36 mouse cellular contexts compared by ENCODE assay signal in genomic region chr9:22153810-22154209, GRCm38 (mm10). TPM values are rescaled to one million over a fixed set of nuclear protein-coding genes. Genes with fewer than 3 reads are reported as not detected.
DNase-seq lines count a peak whose midpoint lies in the region; ATAC-seq and TF ChIP-seq lines count a peak whose summit lies in the region.
"Had no signal": no experiment of that assay in that cellular context is flagged by ENCODE, and none has a peak within 500 bp of the region (broad histone marks: within the 10 kb centered on the region; RNA-seq: fewer than 3 reads in every experiment).

No protein-coding gene starts in this region.

- no peaks in the 10 kb centered on the region for H3K27me3 ChIP-seq in hindbrain, postnatal 0 days (ENCODE audit: insufficient read depth, low read length)
- H3K27me3 ChIP-seq in hindbrain, embryonic 10.5 days (ENCODE audit: insufficient read depth, poor library complexity, severe bottlenecking): peaks cover 12% of the 10 kb centered on the region
- no peaks in the 10 kb centered on the region for H3K27me3 ChIP-seq in midbrain, embryonic 11.5 days (ENCODE audit: control insufficient read depth, insufficient read depth, low read length)
- H3K27me3 ChIP-seq in midbrain, embryonic 10.5 days (ENCODE audit: low read depth, poor library complexity, severe bottlenecking): peaks cover 12% of the 10 kb centered on the region
- H3K27me3 ChIP-seq in Patski: no peaks in the 10 kb centered on the region
- no peaks in the 10 kb centered on the region for H3K27me3 ChIP-seq in intestine, embryonic 15.5 days (replicated peaks)
- H3K27me3 ChIP-seq: embryonic facial prominence, embryonic 15.5 days; liver, embryonic 13.5 days; lung, embryonic 15.5 days; midbrain, embryonic 13.5 days had no signal

- H3K4me2 ChIP-seq in hindbrain, postnatal 0 days (ENCODE audit: low read depth, low read length): no peak overlapping the region
- H3K4me2 ChIP-seq in midbrain, embryonic 11.5 days: no peak overlapping the region
- no peak overlapping the region for H3K4me2 ChIP-seq in intestine, embryonic 15.5 days (replicated peaks)
- H3K4me2 ChIP-seq: embryonic facial prominence, embryonic 15.5 days; forebrain, embryonic 13.5 days; heart, embryonic 11.5 days; hindbrain, embryonic 13.5 days; kidney, embryonic 15.5 days; limb, embryonic 13.5 days; liver, embryonic 13.5 days; lung, embryonic 15.5 days; midbrain, embryonic 13.5 days had no signal

- no peak for DNase-seq in hindbrain, postnatal 0 days (ENCODE audit: low spot score)
- DNase-seq in hindbrain, embryonic 10.5 days (ENCODE audit: low spot score): no peak
- DNase-seq in midbrain, embryonic 11.5 days (ENCODE audit: low spot score, missing footprints): peak; percentile 73
- DNase-seq in midbrain, embryonic 10.5 days (ENCODE audit: low spot score): no peak
- DNase-seq in Patski (ENCODE audit: low read depth, low spot score): no peak
- no peak for DNase-seq in neural tube, embryonic 10.5 days (ENCODE audit: extremely low spot score, low spot score)
- DNase-seq: adrenal gland, postnatal 25 days; cerebellum, adult 11-12 months; cerebellum, postnatal 25 days; gastrocnemius, postnatal 25 days; heart, adult 18-20 months; heart, postnatal 36 days; kidney, adult 18-20 months; kidney, postnatal 25 days; liver, embryonic 13.5 days; lung, postnatal 36 days; thymus, adult 2 months; thymus, postnatal 4 days had no signal

- H3K4me1 ChIP-seq in hindbrain, postnatal 0 days (ENCODE audit: insufficient read depth, low read length): 0 out of 2 replicates have a peak, but pooled peaks cover 3% of the 10 kb centered on the region
- peaks cover 21% of the 10 kb centered on the region for H3K4me1 ChIP-seq in hindbrain, embryonic 10.5 days (replicated peaks)
- H3K4me1 ChIP-seq in midbrain, embryonic 11.5 days (ENCODE audit: control insufficient read depth, insufficient read depth, low read length): peaks cover 6% of the 10 kb centered on the region
- H3K4me1 ChIP-seq in midbrain, embryonic 10.5 days: peaks cover 20% of the 10 kb centered on the region
- H3K4me1 ChIP-seq in intestine, embryonic 15.5 days (replicated peaks): peaks cover 16% of the 10 kb centered on the region

- H3K27ac ChIP-seq in hindbrain, postnatal 0 days: no peak overlapping the region
- H3K27ac ChIP-seq in hindbrain, embryonic 10.5 days: no peak overlapping the region
- no peak overlapping the region for H3K27ac ChIP-seq in midbrain, embryonic 11.5 days (ENCODE audit: low read depth, low read length)
- no peak overlapping the region for H3K27ac ChIP-seq in midbrain, embryonic 10.5 days (replicated peaks)
- H3K27ac ChIP-seq in intestine, embryonic 15.5 days: no peak overlapping the region
- H3K27ac ChIP-seq: embryonic facial prominence, embryonic 10.5 days; embryonic facial prominence, embryonic 15.5 days; forebrain, embryonic 13.5 days; hindbrain, embryonic 13.5 days; kidney, embryonic 15.5 days; limb, embryonic 13.5 days; liver, embryonic 13.5 days; lung, embryonic 15.5 days; midbrain, embryonic 13.5 days had no signal

- H3K4me3 ChIP-seq in hindbrain, postnatal 0 days (ENCODE audit: low read length): no peak overlapping the region
- H3K4me3 ChIP-seq in hindbrain, embryonic 10.5 days: no peak overlapping the region
- H3K4me3 ChIP-seq in midbrain, embryonic 11.5 days (ENCODE audit: low read depth, low read length): no peak overlapping the region
- no peak overlapping the region for H3K4me3 ChIP-seq in midbrain, embryonic 10.5 days
- no peak overlapping the region for H3K4me3 ChIP-seq in intestine, embryonic 15.5 days (replicated peaks)
- H3K4me3 ChIP-seq: embryonic facial prominence, embryonic 10.5 days; embryonic facial prominence, embryonic 15.5 days; forebrain, embryonic 13.5 days; hindbrain, embryonic 13.5 days; kidney, embryonic 15.5 days; limb, embryonic 13.5 days; liver, embryonic 13.5 days; lung, embryonic 15.5 days; midbrain, embryonic 13.5 days had no signal

- H3K9ac ChIP-seq in hindbrain, postnatal 0 days (replicated peaks; ENCODE audit: low read length): no peak overlapping the region
- no peak overlapping the region for H3K9ac ChIP-seq in midbrain, embryonic 11.5 days (ENCODE audit: low read length)
- H3K9ac ChIP-seq in intestine, embryonic 15.5 days: no peak overlapping the region
- H3K9ac ChIP-seq: embryonic facial prominence, embryonic 15.5 days; forebrain, embryonic 13.5 days; hindbrain, embryonic 13.5 days; kidney, embryonic 15.5 days; limb, embryonic 13.5 days; liver, embryonic 13.5 days; lung, embryonic 15.5 days; midbrain, embryonic 13.5 days had no signal

- TF ChIP-seq CTCF in hindbrain, postnatal 0 days (IDR thresholded peaks at IDR 0.05; ENCODE audit: low read depth): peak; percentile 34; the same call in 1 of the 2 replicates
- TF ChIP-seq CTCF in Patski (IDR thresholded peaks at IDR 0.05): peak; percentile 23

- CTCF ChIA-PET in Patski (lab: Charles Lee): interaction anchor here (2.8 kb wide), 1 partner anchor 11 kb away, joined by 11 read pairs; no protein-coding TSS in a partner anchor

- in situ Hi-C loops in Patski (cut with MboI; ENCODE audit: low pct_unique_long_range_greater_than_20kb): no loop called here

- ATAC-seq in hindbrain, postnatal 0 days: no peak
- ATAC-seq in midbrain, embryonic 11.5 days (ENCODE audit: low FRiP score): no peak
- ATAC-seq in Patski: no peak
- ATAC-seq in intestine, embryonic 15.5 days: no peak
- ATAC-seq: forebrain, embryonic 13.5 days; inflammation-experienced regulatory T-cells, adult 6 months; midbrain, embryonic 13.5 days had no signal

- WGBS in hindbrain, postnatal 0 days: 92% methylated on average over 3 of the region's 3 CpGs
- WGBS in hindbrain, embryonic 10.5 days: 92% methylated on average over 3 of the region's 3 CpGs
- WGBS in midbrain, embryonic 11.5 days: 88% methylated on average over 3 of the region's 3 CpGs
- 86% methylated on average over 3 of the region's 3 CpGs for WGBS in midbrain, embryonic 10.5 days
- 86% methylated on average over 3 of the region's 3 CpGs for WGBS in intestine, embryonic 15.5 days

- H3K36me3 ChIP-seq in hindbrain, postnatal 0 days (ENCODE audit: insufficient read depth, low read length): no peaks in the 10 kb centered on the region
- peaks cover 10% of the 10 kb centered on the region for H3K36me3 ChIP-seq in hindbrain, embryonic 10.5 days
- H3K36me3 ChIP-seq in midbrain, embryonic 11.5 days (ENCODE audit: control insufficient read depth, insufficient read depth, low read length): no peaks in the 10 kb centered on the region
- peaks cover 5% of the 10 kb centered on the region for H3K36me3 ChIP-seq in midbrain, embryonic 10.5 days
- H3K36me3 ChIP-seq in intestine, embryonic 15.5 days: no peaks in the 10 kb centered on the region
- H3K36me3 ChIP-seq: midbrain, embryonic 13.5 days had no signal

- no peaks in the 10 kb centered on the region for H3K9me3 ChIP-seq in hindbrain, postnatal 0 days (ENCODE audit: low read length)
- peaks cover 8% of the 10 kb centered on the region; the same call in 1 of the 2 replicates for H3K9me3 ChIP-seq in hindbrain, embryonic 10.5 days
- H3K9me3 ChIP-seq in midbrain, embryonic 11.5 days (ENCODE audit: control insufficient read depth, low read length): 0 out of 2 replicates have a peak, but pooled peaks cover 2% of the 10 kb centered on the region
- peaks cover 13% of the 10 kb centered on the region for H3K9me3 ChIP-seq in midbrain, embryonic 10.5 days (replicated peaks)
- no peaks in the 10 kb centered on the region for H3K9me3 ChIP-seq in intestine, embryonic 15.5 days
- H3K9me3 ChIP-seq: embryonic facial prominence, embryonic 10.5 days; embryonic facial prominence, embryonic 15.5 days; forebrain, embryonic 13.5 days; hindbrain, embryonic 13.5 days; kidney, embryonic 15.5 days; limb, embryonic 13.5 days; liver, embryonic 13.5 days; midbrain, embryonic 13.5 days had no signal

- POLR2A ChIA-PET in Patski (lab: Charles Lee): no interaction called here

RNA-seq across cellular contexts. Expression of gene Pigyl, which starts 2.8 kb away (rescaled TPM):
- 20.5 and 37.1 TPM in 2 replicates for total RNA-seq in hindbrain, postnatal 0 days (2014; rRNA removed)
- polyA plus RNA-seq in hindbrain, postnatal 0 days (2015; fragmentation: Nextera tagmentation; extraction: Ambion mirVana): 109 and 111 TPM in 2 replicates
- polyA plus RNA-seq in hindbrain, embryonic 10.5 days (2016; fragmentation: Nextera tagmentation; extraction: Ambion mirVana): 55.6 and 68.3 TPM in 2 replicates
- 63.9 and 66.6 TPM in 2 replicates for polyA plus RNA-seq in midbrain, embryonic 11.5 days (2014; fragmentation: Nextera tagmentation; extraction: Ambion mirVana)
- polyA plus RNA-seq in midbrain, embryonic 10.5 days (2016; fragmentation: Nextera tagmentation; extraction: Ambion mirVana): 57.8 and 60.3 TPM in 2 replicates
- 72.3 TPM for polyA plus RNA-seq in Patski (2021)
- polyA plus RNA-seq in intestine, embryonic 15.5 days (2015; fragmentation: Nextera tagmentation; extraction: Ambion mirVana): 88.6 and 90.0 TPM in 2 replicates

RNA-seq across cellular contexts. Expression of gene Acp5, which starts 18.3 kb away (rescaled TPM):
- total RNA-seq in hindbrain, postnatal 0 days (2014; rRNA removed): 0.18 and 1.8 TPM in 2 replicates
- 0.63 and 1.2 TPM in 2 replicates for polyA plus RNA-seq in hindbrain, postnatal 0 days (2015; fragmentation: Nextera tagmentation; extraction: Ambion mirVana)
- 20.9 and 23.7 TPM in 2 replicates for polyA plus RNA-seq in hindbrain, embryonic 10.5 days (2016; fragmentation: Nextera tagmentation; extraction: Ambion mirVana)
- 15.4 and 19.7 TPM in 2 replicates for polyA plus RNA-seq in midbrain, embryonic 11.5 days (2014; fragmentation: Nextera tagmentation; extraction: Ambion mirVana)
- 20.2 and 20.9 TPM in 2 replicates for polyA plus RNA-seq in midbrain, embryonic 10.5 days (2016; fragmentation: Nextera tagmentation; extraction: Ambion mirVana)
- polyA plus RNA-seq in Patski (2021): not detected
- 39.0 and 49.8 TPM in 2 replicates for polyA plus RNA-seq in intestine, embryonic 15.5 days (2015; fragmentation: Nextera tagmentation; extraction: Ambion mirVana)

RNA-seq across cellular contexts. Expression of gene Zfp872, which starts 34.1 kb away (rescaled TPM):
- total RNA-seq in hindbrain, postnatal 0 days (2014; rRNA removed): 0.26 TPM in 1 of 2 replicates, not detected in the other
- 0.24 and 0.33 TPM in 2 replicates for polyA plus RNA-seq in hindbrain, postnatal 0 days (2015; fragmentation: Nextera tagmentation; extraction: Ambion mirVana)
- polyA plus RNA-seq in hindbrain, embryonic 10.5 days (2016; fragmentation: Nextera tagmentation; extraction: Ambion mirVana): 0.11 TPM in 1 of 2 replicates, not detected in the other
- polyA plus RNA-seq in midbrain, embryonic 11.5 days (2014; fragmentation: Nextera tagmentation; extraction: Ambion mirVana): 0.17 and 0.23 TPM in 2 replicates
- 0.25 TPM in 2 replicates for polyA plus RNA-seq in midbrain, embryonic 10.5 days (2016; fragmentation: Nextera tagmentation; extraction: Ambion mirVana)
- not detected for polyA plus RNA-seq in Patski (2021)
- polyA plus RNA-seq in intestine, embryonic 15.5 days (2015; fragmentation: Nextera tagmentation; extraction: Ambion mirVana): 0.29 and 0.90 TPM in 2 replicates
- total RNA-seq: gastrocnemius, adult 18-20 months; layer of hippocampus, adult 18-20 months; layer of hippocampus, postnatal 25 days; left cerebral cortex, postnatal 36 days; megakaryocyte, adult 5-6 weeks; neutrophil, adult 5-6 weeks had no signal
- polyA plus RNA-seq: inflammation-experienced regulatory T-cells, adult 6 months; liver, embryonic 13.5 days; spleen, adult 2 months had no signal

RNA-seq across cellular contexts. Expression of gene Elof1, which starts 36.8 kb away (rescaled TPM):
- total RNA-seq in hindbrain, postnatal 0 days (2014; rRNA removed): 142 and 165 TPM in 2 replicates
- polyA plus RNA-seq in hindbrain, postnatal 0 days (2015; fragmentation: Nextera tagmentation; extraction: Ambion mirVana): 171 and 178 TPM in 2 replicates
- 250 and 261 TPM in 2 replicates for polyA plus RNA-seq in hindbrain, embryonic 10.5 days (2016; fragmentation: Nextera tagmentation; extraction: Ambion mirVana)
- 208 and 225 TPM in 2 replicates for polyA plus RNA-seq in midbrain, embryonic 11.5 days (2014; fragmentation: Nextera tagmentation; extraction: Ambion mirVana)
- polyA plus RNA-seq in midbrain, embryonic 10.5 days (2016; fragmentation: Nextera tagmentation; extraction: Ambion mirVana): 251 and 265 TPM in 2 replicates
- 123 TPM for polyA plus RNA-seq in Patski (2021)
- polyA plus RNA-seq in intestine, embryonic 15.5 days (2015; fragmentation: Nextera tagmentation; extraction: Ambion mirVana): 143 and 157 TPM in 2 replicates

RNA-seq across cellular contexts. Expression of gene Cnn1, which starts 54.8 kb away (rescaled TPM):
- 0.40 and 0.52 TPM in 2 replicates for total RNA-seq in hindbrain, postnatal 0 days (2014; rRNA removed)
- 0.66 and 1.1 TPM in 2 replicates for polyA plus RNA-seq in hindbrain, postnatal 0 days (2015; fragmentation: Nextera tagmentation; extraction: Ambion mirVana)
- 2.4 TPM in 2 replicates for polyA plus RNA-seq in hindbrain, embryonic 10.5 days (2016; fragmentation: Nextera tagmentation; extraction: Ambion mirVana)
- polyA plus RNA-seq in midbrain, embryonic 11.5 days (2014; fragmentation: Nextera tagmentation; extraction: Ambion mirVana): 1.3 and 1.6 TPM in 2 replicates
- polyA plus RNA-seq in midbrain, embryonic 10.5 days (2016; fragmentation: Nextera tagmentation; extraction: Ambion mirVana): 1.0 and 3.0 TPM in 2 replicates
- polyA plus RNA-seq in Patski (2021): 408 TPM
- 281 and 303 TPM in 2 replicates for polyA plus RNA-seq in intestine, embryonic 15.5 days (2015; fragmentation: Nextera tagmentation; extraction: Ambion mirVana)
- total RNA-seq: megakaryocyte, adult 5-6 weeks; neutrophil, adult 5-6 weeks had no signal
